Mouse (Mus musculus): ENCODE data around the gene Dkk1. TPM values are rescaled to one million over a fixed set of nuclear protein-coding genes. Genes with fewer than 3 reads are reported as not detected.
"Not testable (repeated sequence)": the region's sequence is repeated elsewhere in the genome, so short reads cannot be mapped to it uniquely, and the experiment has no call there.

The Dkk1 gene
- polyA plus RNA-seq, 1 experiment: not detected

DNA sequence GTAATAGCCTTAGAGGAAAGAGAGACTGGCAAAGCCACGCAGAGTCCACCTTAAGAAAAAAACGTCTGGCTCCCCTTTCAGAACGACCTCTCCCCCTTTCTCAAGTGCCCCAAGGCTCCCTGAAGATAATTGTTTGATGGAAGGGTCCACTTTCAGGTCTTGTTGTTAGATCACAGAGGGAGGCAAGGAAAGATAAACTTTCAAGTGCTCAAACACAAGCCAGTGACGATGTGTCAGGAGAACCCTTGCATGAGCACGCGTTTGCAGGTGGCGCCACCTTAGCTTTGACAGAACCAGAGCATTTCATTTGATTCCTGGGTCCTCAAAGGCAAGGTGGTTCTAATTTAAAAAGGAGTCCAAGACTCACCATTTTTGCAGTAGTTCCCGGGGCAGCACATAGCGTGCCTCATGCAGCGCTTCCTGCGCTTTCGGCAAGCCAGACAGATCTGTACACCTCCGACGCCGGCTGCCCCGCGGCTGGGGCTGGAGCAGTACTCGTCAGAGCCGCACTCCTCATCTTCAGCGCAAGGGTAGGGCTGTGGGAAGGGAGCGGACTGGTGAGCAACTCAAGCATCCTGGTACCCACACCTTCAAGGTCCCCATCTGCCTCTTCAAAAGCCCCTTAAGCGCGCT lies 938 bp downstream of the Dkk1 start:
- H3K4me3 ChIP-seq (ENCODE audit: insufficient read depth, low read length): no peak overlapping the region
- H3K4me1 ChIP-seq (ENCODE audit: control insufficient read depth, insufficient read depth, low read length): no peaks in the 10 kb centered on the region
- no peak overlapping the region for H3K27ac ChIP-seq (ENCODE audit: insufficient read depth, low read length)
- no peak for TF ChIP-seq POLR2A (IDR thresholded peaks at IDR 0.05; ENCODE audit: extremely low read depth, insufficient read depth, low read length)
- TF ChIP-seq CTCF (IDR thresholded peaks at IDR 0.05; ENCODE audit: extremely low read depth, insufficient read depth, low read length): no peak

DNA sequence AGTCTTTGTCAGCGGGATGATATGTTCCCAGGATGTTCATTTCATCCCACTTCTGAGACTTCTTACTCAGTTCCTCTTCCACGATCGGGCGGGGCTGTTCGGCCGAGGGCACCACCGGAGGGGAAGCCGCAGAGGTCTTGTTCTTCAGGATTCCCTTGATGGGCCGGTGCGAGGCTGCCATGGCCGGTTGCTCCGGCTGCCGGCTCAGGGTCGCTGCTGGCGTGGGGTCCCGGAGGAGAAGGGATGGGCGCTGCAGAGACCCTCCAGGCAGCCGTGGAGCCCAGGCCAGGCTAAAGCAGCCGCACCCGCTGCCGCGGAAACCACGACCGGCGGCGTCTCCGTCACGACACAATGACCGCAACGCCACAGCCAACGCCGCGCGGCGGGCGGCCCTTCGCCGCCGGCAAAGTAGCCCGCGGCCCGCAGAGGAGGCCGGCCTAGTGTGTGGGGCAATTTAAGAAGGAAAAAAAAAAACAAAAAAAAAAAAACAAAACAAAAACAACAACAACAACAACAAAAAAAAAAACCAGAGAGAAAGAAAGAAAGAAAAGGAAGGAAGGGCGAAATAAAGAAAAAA lies 10.0 kb downstream of the Dkk1 start:
- not testable (repeated sequence) for H3K4me3 ChIP-seq (ENCODE audit: insufficient read depth, low read length); H3K27ac ChIP-seq (ENCODE audit: insufficient read depth, low read length); H3K4me1 ChIP-seq (ENCODE audit: control insufficient read depth, insufficient read depth, low read length)

DNA sequence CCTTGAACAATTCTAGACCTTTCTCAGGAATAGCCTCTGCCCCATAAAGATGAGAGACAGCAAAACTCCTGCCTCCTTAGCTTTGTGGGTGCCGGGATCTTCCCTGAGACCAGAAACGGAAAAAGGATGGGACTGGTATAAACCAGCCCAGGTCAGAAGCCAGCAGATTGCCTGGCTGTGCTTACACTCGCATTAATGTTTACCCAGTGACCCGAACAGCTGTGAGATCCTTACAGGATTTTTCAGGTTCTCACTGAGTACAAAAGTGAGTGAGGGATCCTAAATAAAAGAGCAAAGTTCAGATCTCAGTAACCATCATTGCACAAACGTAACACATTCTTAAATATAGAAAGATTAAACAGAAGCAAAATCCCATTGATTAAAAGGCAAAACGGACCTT lies 32.7 kb downstream of the Dkk1 start:
- no peaks in the 10 kb centered on the region for H3K4me1 ChIP-seq (ENCODE audit: control insufficient read depth, insufficient read depth, low read length)
- H3K4me3 ChIP-seq (ENCODE audit: insufficient read depth, low read length): no peak overlapping the region
- TF ChIP-seq CTCF (IDR thresholded peaks at IDR 0.05; ENCODE audit: extremely low read depth, insufficient read depth, low read length): no peak

DNA sequence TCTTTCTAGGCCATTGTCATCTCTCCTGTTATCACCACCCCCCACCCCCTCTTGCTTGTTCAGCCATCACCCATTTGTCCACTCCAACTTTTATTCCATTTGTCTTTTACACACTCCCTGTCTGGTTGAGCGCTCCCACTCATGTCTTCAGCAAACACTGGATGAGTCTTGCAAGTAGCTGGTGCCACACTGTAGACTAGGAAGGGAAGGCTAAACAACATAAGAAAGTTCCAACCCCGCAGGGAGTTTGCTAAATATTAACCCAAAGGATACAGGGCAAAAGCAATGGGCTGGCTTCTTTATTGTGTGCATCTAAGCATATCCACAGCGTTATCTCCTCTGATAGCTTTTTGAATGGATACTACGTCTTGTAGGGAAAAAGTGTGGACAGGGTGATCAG lies 39.0 kb downstream of the Dkk1 start:
- TF ChIP-seq CTCF (IDR thresholded peaks at IDR 0.05; ENCODE audit: extremely low read depth, insufficient read depth, low read length) (no peak), POLR2A (IDR thresholded peaks at IDR 0.05; ENCODE audit: extremely low read depth, insufficient read depth, low read length) (no peak)
- no peak overlapping the region for H3K27ac ChIP-seq (ENCODE audit: insufficient read depth, low read length)

More for the DNA sequence above, 32.7 kb downstream of the Dkk1 start:
- no peak overlapping the region for H3K27ac ChIP-seq (ENCODE audit: insufficient read depth, low read length)

DNA sequence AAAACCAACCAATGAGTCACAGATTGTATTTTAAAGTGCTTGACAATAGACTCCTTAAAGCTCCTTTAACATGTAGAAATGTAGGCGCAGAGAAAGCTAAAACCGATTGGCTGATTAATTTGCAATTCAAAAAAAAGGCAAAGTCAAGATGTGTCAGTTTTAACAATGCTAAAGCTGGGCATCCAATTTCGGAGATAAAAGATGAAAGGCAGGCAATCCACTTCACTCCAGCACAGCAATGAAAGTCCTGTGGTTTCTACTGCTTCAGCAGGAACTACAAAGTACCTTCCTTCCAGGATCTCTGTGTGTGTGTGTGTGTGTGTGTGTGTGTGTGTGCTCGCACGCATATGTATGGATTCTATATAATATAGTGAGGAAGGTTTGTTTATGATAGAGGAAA lies 44.0 kb downstream of the Dkk1 start:
- H3K4me3 ChIP-seq (ENCODE audit: insufficient read depth, low read length): no peak overlapping the region
- TF ChIP-seq POLR2A (IDR thresholded peaks at IDR 0.05; ENCODE audit: extremely low read depth, insufficient read depth, low read length): no peak
- no peak for TF ChIP-seq CTCF (IDR thresholded peaks at IDR 0.05; ENCODE audit: extremely low read depth, insufficient read depth, low read length)
- H3K27ac ChIP-seq (ENCODE audit: insufficient read depth, low read length): no peak overlapping the region
- no peaks in the 10 kb centered on the region for H3K4me1 ChIP-seq (ENCODE audit: control insufficient read depth, insufficient read depth, low read length)

More for the DNA sequence above, 39.0 kb downstream of the Dkk1 start:
- Histone ChIP-seq H3K4me1 (ENCODE audit: control insufficient read depth, insufficient read depth, low read length) (no peaks in the 10 kb centered on the region), H3K4me3 (ENCODE audit: insufficient read depth, low read length) (no peak overlapping the region)
